ENCODE assay signal across 17 mouse cellular contexts in genomic region chr2:25436286-25436820, GRCm38 (mm10). TPM values are rescaled to one million over a fixed set of nuclear protein-coding genes. Genes with fewer than 3 reads are reported as not detected.
"Had no signal": no experiment of that assay in that cellular context is flagged by ENCODE, and none has a peak within 500 bp of the region (broad histone marks: within the 10 kb centered on the region; RNA-seq: fewer than 3 reads in every experiment).

No protein-coding gene starts in this region.

- DNase-seq: lung, adult 18-20 months; lung, embryonic 14.5 days; lung, postnatal 10 days; lung, postnatal 4 days; midbrain, embryonic 14.5 days; right cerebral cortex, postnatal 25 days; right cerebral cortex, postnatal 4 days; spleen, adult 18-20 months; thymus, adult 18-20 months; thymus, postnatal 14 days; thymus, postnatal 36 days had no signal

- H3K27ac ChIP-seq: midbrain, embryonic 10.5 days; midbrain, embryonic 12.5 days; neural tube, embryonic 13.5 days; neural tube, embryonic 15.5 days had no signal

- H3K4me3 ChIP-seq: midbrain, embryonic 10.5 days; midbrain, embryonic 12.5 days; myocyte; neural tube, embryonic 13.5 days; neural tube, embryonic 15.5 days had no signal

- H3K4me1 ChIP-seq: midbrain, embryonic 12.5 days had no signal

RNA-seq across cellular contexts. Expression of gene Fut7, which starts 13.3 kb away (rescaled TPM):
- polyA plus RNA-seq: lung, embryonic 14.5 days; midbrain, embryonic 10.5 days had no signal

RNA-seq across cellular contexts. Expression of gene Ptgds, which starts 33.5 kb away (rescaled TPM):
- polyA plus RNA-seq: midbrain, embryonic 10.5 days; neural tube, embryonic 11.5 days had no signal
